Mouse (Mus musculus) small intestine, adult 2 months (tissue): Measurements from ENCODE around the gene Pih1d2. TPM values are rescaled to one million over a fixed set of nuclear protein-coding genes. Genes with fewer than 3 reads are reported as not detected.

Experiments used
- H3K27ac ChIP-seq: fragments of 200-500 bp; 2 replicates; pipeline ENCODE4 v1.5.1; 2012; ENCODE audit warnings: low read depth, low read length, control low read depth, inconsistent platforms; ENCODE audit not compliant: insufficient read depth
- H3K27me3 ChIP-seq: fragments of 200-500 bp; 2 replicates; pipeline ENCODE4 v1.6.1; 2012; ENCODE audit warnings: mild to moderate bottlenecking, moderate library complexity, low read length, inconsistent platforms; ENCODE audit not compliant: control insufficient read depth, insufficient read depth
- H3K36me3 ChIP-seq: fragments of 200-500 bp; 2 replicates; pipeline ENCODE4 v1.6.1; 2012; ENCODE audit warnings: mild to moderate bottlenecking, low read length, control low read depth, inconsistent platforms; ENCODE audit not compliant: control insufficient read depth, insufficient read depth
- H3K4me1 ChIP-seq: fragments of 200-500 bp; 2 replicates; pipeline ENCODE4 v1.6.1; 2012; ENCODE audit warnings: low read length, inconsistent platforms, mixed read lengths; ENCODE audit not compliant: control insufficient read depth, insufficient read depth, insufficient read length
- H3K4me3 ChIP-seq: fragments of 200-500 bp; 2 replicates; pipeline ENCODE4 v1.5.1; 2012; ENCODE audit warnings: low read depth, mild to moderate bottlenecking, control low read depth, inconsistent platforms, low read length, moderate library complexity
- CTCF ChIP-seq: fragments of 200-500 bp; IDR thresholded peaks from 2 replicates; pipeline ENCODE4 v1.5.1; 2012; ENCODE audit warnings: low read depth, mild to moderate bottlenecking, control low read depth, inconsistent platforms, low read length, moderate library complexity, mixed read lengths; ENCODE audit not compliant: insufficient replicate concordance, insufficient read length; ENCODE audit errors: extremely low read depth
- POLR2A ChIP-seq: fragments of 200-500 bp; IDR thresholded peaks from 2 replicates; pipeline ENCODE4 v1.6.1; 2012; ENCODE audit warnings: low read depth, mild to moderate bottlenecking, control low read depth, inconsistent platforms, low read length, moderate library complexity
- WGBS: fragments of 180-500 bp; shearing (Covaris S2); methylation state at CpG from one replicate; pipeline ENCODE4 v1.1.7; 2018; 5-methylcytosine and 5-hydroxymethylcytosine counted together
- polyA plus RNA-seq: library from polyadenylated mRNA; depleted of rRNA; stranded (reverse); fragments of >200 nt; gene quantifications from 2 replicates; pipeline ENCODE4 v1.2.3, GENCODE M21; 2012

Pih1d2 gene
- polyA plus RNA-seq, 1 experiment: 0.28 TPM

DNA sequence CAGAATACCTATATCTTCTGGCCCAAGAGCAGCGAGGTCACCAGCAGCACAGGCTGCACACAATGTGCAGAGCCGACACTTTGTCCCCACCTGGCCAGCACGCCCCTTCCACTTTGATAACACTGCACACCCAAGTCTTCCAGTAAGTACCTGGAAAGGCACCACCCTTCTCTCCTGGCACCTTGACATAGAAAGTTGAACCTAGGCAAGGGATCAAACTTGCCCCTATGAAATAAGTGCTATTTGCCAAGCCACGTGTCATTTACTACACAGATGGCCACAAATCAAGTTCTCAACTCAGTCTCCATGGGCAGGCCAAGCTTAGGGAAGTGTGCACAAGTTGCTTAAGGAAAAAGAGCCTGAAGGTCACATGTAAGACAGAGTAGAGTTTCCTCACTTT lies 30.2 kb upstream of the Pih1d2 start:
- H3K36me3 ChIP-seq: no peaks in the 10 kb centered on the region
- TF ChIP-seq POLR2A (no peak), CTCF (no peak)
- H3K27me3 ChIP-seq: no peaks in the 10 kb centered on the region
- H3K4me1 ChIP-seq: peaks cover 35% of the 10 kb centered on the region
- H3K27ac ChIP-seq: peak overlapping the region; percentile 98
- no peak overlapping the region for H3K4me3 ChIP-seq
- 21% methylated on average over 4 of the region's 4 CpGs for WGBS

DNA sequence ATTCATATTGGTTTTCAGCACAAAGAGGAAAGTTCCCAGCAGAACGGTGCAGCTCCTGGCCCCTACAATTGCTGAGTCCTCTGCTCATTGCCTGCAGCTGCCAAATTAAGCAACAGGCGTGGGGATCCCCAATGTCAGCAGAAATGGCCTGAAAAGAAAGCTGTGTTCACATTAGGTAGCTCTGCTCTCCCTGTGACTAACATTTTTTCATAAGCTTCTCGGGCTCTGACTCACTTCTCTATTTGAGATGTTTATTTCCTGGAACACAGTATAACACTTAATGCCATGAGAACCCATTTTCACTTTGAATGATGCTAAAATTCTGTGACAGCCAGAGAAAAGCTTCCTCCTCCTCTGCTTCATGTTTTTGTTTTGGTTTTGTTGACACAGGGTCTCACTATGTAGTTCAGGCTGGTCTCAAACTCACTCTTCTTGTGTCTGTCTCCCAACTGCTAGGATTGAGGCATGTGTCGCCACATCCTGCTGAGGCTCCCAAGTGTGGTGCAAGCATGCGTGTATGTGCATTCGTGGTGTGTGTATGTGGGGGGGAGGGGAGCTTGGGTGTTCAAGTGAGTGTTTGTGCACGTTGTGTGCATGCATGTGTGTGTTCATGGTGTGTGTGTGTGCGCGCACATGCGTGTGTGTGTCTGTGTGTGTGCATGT lies 26.1 kb upstream of the Pih1d2 start:
- Histone ChIP-seq H3K27me3 (no peaks in the 10 kb centered on the region), H3K4me3 (no peak overlapping the region), H3K4me1 (peaks cover 29% of the 10 kb centered on the region), H3K27ac (no peak overlapping the region), H3K36me3 (peaks cover 9% of the 10 kb centered on the region)
- TF ChIP-seq CTCF (no peak), POLR2A (no peak)
- WGBS: 75% methylated on average over 10 of the region's 10 CpGs

DNA sequence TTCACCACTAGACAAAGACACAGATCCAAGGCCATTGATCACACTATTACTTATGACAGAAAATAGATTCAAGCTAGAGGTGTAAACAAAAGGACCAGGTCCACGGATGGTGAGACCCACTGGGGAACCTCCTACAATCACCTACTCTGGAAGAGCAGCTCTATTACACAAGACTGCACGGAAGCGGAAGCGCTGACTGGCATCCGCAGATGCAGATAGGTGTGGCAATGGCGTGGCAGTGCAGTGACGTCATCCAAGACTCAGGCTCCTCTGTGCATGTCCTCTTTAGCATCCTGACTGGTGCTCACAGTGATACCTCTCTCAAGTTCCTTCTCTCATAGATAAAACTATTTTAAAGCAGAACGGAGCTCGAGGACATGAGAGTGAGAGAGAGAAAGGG lies 24.2 kb upstream of the Pih1d2 start:
- H3K27ac ChIP-seq: no peak overlapping the region
- 88% methylated on average over 9 of the region's 9 CpGs for WGBS
- H3K27me3 ChIP-seq: no peaks in the 10 kb centered on the region
- peaks cover 25% of the 10 kb centered on the region for H3K36me3 ChIP-seq
- TF ChIP-seq POLR2A (no peak), CTCF (no peak)
- no peak overlapping the region for H3K4me3 ChIP-seq
- peaks cover 18% of the 10 kb centered on the region; the same call in 1 of the 2 replicates for H3K4me1 ChIP-seq

DNA sequence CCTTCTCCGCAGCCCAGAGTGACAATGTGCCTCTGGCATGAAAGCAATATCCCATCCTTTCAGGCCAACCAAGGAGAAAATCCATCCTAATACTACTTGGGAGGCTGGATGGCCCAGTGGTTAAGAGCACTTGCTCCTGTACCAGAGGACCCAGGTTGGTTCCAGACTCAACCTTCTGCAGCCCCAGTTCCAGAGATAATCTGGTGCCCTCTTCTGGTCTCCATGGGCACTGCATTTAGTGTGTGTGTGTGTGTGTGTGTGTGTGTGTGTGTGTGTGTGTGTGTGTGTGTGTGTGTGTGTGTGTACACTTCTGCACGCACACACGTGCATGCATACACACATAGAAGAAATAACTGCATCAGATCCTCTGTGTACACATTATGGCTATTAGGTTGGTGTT lies 23.6 kb upstream of the Pih1d2 start:
- peaks cover 15% of the 10 kb centered on the region; the same call in 1 of the 2 replicates for H3K4me1 ChIP-seq
- no peak overlapping the region for H3K4me3 ChIP-seq
- H3K27ac ChIP-seq: no peak overlapping the region
- no peaks in the 10 kb centered on the region for H3K27me3 ChIP-seq
- 67% methylated on average over 3 of the region's 3 CpGs for WGBS
- H3K36me3 ChIP-seq: peaks cover 31% of the 10 kb centered on the region
- peak; percentile 55; the same call in 1 of the 2 replicates for TF ChIP-seq CTCF
- no peak for TF ChIP-seq POLR2A

DNA sequence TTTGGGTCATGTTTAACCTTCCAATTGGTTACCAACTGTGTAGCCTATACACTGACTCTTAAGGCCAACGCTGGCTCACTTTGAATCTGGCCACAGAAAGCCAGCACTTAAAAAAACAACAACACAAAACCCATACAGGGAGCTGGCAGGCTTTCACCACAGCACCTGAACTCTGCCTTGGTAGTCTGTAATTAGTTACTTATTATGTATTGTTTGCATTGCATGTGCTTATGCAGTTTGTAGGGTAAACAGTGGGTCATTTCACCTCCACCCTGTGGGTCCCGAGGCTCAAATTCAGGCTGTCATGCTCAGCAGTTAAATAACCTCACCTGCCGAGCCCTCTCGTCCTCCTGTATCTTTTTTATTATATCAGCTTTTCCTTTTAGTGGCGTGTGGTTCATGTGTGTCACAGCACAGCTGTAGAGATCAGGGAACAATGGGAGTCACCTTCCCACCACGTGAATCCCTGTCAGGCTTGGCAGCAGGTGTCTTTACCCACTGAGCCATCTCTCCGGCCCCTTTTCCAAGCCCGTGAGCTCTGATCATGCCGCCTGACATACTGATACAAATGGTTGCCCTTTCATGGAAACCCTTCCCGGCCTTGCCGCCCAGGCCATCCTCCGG lies 22.2 kb upstream of the Pih1d2 start:
- TF ChIP-seq POLR2A: no peak
- no peak for TF ChIP-seq CTCF
- peaks cover 15% of the 10 kb centered on the region for H3K4me1 ChIP-seq
- no peaks in the 10 kb centered on the region for H3K27me3 ChIP-seq
- WGBS: 25% methylated on average over 12 of the region's 12 CpGs
- H3K27ac ChIP-seq: peak overlapping the region; percentile 65
- H3K36me3 ChIP-seq: peaks cover 41% of the 10 kb centered on the region
- no peak overlapping the region for H3K4me3 ChIP-seq

DNA sequence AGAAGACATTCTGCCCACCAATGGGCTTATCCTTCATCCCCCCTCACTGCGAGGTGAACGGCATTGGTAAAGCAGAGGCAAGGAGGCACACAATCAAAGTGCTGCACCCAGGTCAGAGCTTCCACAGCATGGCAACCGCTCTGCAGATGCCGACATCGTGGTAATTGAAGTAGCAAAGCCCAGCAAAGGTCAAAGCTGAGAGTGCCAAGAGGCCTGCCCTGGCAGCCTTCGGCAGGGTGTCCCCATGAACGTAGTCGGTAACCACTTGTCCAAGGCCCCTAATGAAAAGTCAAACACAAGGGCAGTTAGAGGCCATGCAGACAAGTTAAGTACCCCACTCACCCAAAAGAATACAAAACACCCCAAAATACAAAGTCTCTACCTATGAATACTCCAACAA lies 20.1 kb upstream of the Pih1d2 start:
- peaks cover 48% of the 10 kb centered on the region for H3K36me3 ChIP-seq
- TF ChIP-seq CTCF: no peak
- TF ChIP-seq POLR2A: no peak
- H3K27me3 ChIP-seq: no peaks in the 10 kb centered on the region
- WGBS: 84% methylated on average over 8 of the region's 8 CpGs
- H3K27ac ChIP-seq: no peak overlapping the region
- H3K4me1 ChIP-seq: peaks cover 14% of the 10 kb centered on the region
- H3K4me3 ChIP-seq: no peak overlapping the region

DNA sequence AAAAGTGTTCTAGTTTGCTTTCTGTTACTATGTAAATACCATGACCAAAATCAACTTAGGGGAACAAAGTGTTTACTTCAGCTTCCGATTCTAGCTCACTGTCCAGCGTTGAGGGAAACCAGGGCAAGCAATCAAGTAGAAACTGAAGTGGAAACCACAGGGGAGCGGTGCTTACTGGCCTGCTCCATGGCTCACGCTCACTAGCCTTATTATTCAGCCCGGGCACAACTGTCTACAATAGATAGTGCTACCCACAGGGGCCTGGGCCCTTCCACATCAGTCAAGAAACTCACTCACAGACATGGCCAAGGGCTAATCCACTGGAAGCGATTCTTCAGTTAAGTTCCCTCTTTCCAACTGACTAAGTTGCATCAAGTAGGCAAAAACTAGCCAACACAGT lies 15.6 kb upstream of the Pih1d2 start:
- Histone ChIP-seq H3K27ac (peak overlapping the region; percentile 57), H3K36me3 (peaks cover 43% of the 10 kb centered on the region), H3K4me1 (peaks cover 9% of the 10 kb centered on the region), H3K27me3 (no peaks in the 10 kb centered on the region), H3K4me3 (peak overlapping the region; percentile 15; the same call in 1 of the 2 replicates)
- TF ChIP-seq CTCF (no peak), POLR2A (no peak)
- WGBS: 40% methylated on average over 6 of the region's 6 CpGs
